Mouse (Mus musculus): ENCODE measurements around the gene Fat2. TPM values are rescaled to one million over a fixed set of nuclear protein-coding genes. Genes with fewer than 3 reads are reported as not detected.
A peak's percentile ranks its signal among the peaks of the same experiment; 100 is the strongest.

Fat2 gene
- polyA plus RNA-seq, 1 experiment from 2014 or later = 0.05 TPM

DNA sequence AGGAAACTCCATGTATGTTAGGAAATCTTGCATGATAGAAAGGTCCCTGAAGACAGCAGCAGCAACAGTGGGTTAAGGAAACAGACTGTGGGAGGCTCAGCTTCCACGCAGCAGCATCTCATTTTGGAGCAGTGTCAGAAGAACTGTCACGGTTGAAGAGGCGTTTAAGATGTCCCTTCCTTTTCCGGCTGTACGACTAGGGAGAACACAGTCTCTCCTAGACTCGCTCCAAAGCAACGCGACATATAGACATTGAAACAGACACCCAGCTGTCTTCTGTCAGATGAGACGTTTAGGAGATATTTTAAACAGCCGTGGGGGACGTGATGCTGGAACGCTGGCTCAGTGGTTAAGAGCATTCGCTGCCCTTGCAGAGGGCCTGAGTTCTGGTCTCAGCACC, 119.5 kb downstream of the Fat2 start:
- Histone ChIP-seq H3K9ac (ENCODE audit: low read length) (no peak overlapping the region), H3K9me3 (ENCODE audit: control insufficient read depth, low read length) (no peaks in the 10 kb centered on the region), H3K27ac (ENCODE audit: low read depth, low read length) (no peak overlapping the region), H3K4me2 (ENCODE audit: low read depth) (no peak overlapping the region), H3K4me3 (ENCODE audit: low read depth, low read length) (no peak overlapping the region), H3K4me1 (ENCODE audit: control insufficient read depth, insufficient read depth, low read length) (no peaks in the 10 kb centered on the region), H3K27me3 (ENCODE audit: control insufficient read depth, insufficient read depth, low read length) (no peaks in the 10 kb centered on the region), H3K36me3 (ENCODE audit: control insufficient read depth, insufficient read depth, low read length) (no peaks in the 10 kb centered on the region; the same call in 1 of the 2 replicates)
- WGBS = 91% methylated on average over 13 of the region's 13 CpGs
- ATAC-seq (ENCODE audit: insufficient read depth, low FRiP score, low TSS enrichment) (no peak), DNase-seq (ENCODE audit: low spot score) (no peak)

GRCm38 (mm10) chr11:55216061-55216460, 120.3 kb downstream of the Fat2 start:
- H3K4me1 ChIP-seq (ENCODE audit: control insufficient read depth, insufficient read depth, low read length) = no peaks in the 10 kb centered on the region
- DNase-seq (ENCODE audit: low spot score) (no peak), ATAC-seq (ENCODE audit: insufficient read depth, low FRiP score, low TSS enrichment) (no peak)
- H3K27ac ChIP-seq (ENCODE audit: low read depth, low read length) = no peak overlapping the region
- no peak overlapping the region for H3K4me2 ChIP-seq (ENCODE audit: low read depth)
- no peak overlapping the region for H3K4me3 ChIP-seq (ENCODE audit: low read depth, low read length)
- H3K9ac ChIP-seq (ENCODE audit: low read length) = no peak overlapping the region
- 92% methylated on average over 3 of the region's 4 CpGs for WGBS
- no peaks in the 10 kb centered on the region; the same call in 1 of the 2 replicates for H3K36me3 ChIP-seq (ENCODE audit: control insufficient read depth, insufficient read depth, low read length)
- no peaks in the 10 kb centered on the region for H3K9me3 ChIP-seq (ENCODE audit: control insufficient read depth, low read length)
- H3K27me3 ChIP-seq (ENCODE audit: control insufficient read depth, insufficient read depth, low read length) = no peaks in the 10 kb centered on the region

- H3K36me3 ChIP-seq (ENCODE audit: control insufficient read depth, insufficient read depth, low read length) = no peaks in the 10 kb centered on the region; the same call in 1 of the 2 replicates
- DNase-seq (ENCODE audit: low spot score) (no peak), ATAC-seq (ENCODE audit: insufficient read depth, low FRiP score, low TSS enrichment) (no peak)
- H3K27me3 ChIP-seq (ENCODE audit: control insufficient read depth, insufficient read depth, low read length) = no peaks in the 10 kb centered on the region
- no peaks in the 10 kb centered on the region for H3K4me1 ChIP-seq (ENCODE audit: control insufficient read depth, insufficient read depth, low read length)
- no peak overlapping the region for H3K4me3 ChIP-seq (ENCODE audit: low read depth, low read length)
- no peak overlapping the region for H3K9ac ChIP-seq (ENCODE audit: low read length)
- H3K27ac ChIP-seq (ENCODE audit: low read depth, low read length) = no peak overlapping the region
- H3K9me3 ChIP-seq (ENCODE audit: control insufficient read depth, low read length) = no peaks in the 10 kb centered on the region
- H3K4me2 ChIP-seq (ENCODE audit: low read depth) = no peak overlapping the region
- 87% methylated on average over 3 of the region's 3 CpGs for whole genome bisulfite sequencing
Measured at GRCm38 (mm10) chr11:55214978-55215377, 121.4 kb downstream of the Fat2 start.

- no peak overlapping the region for H3K9ac ChIP-seq (ENCODE audit: low read length)
- no peak overlapping the region for H3K4me2 ChIP-seq (ENCODE audit: low read depth)
- 88% methylated on average over 5 of the region's 5 CpGs for WGBS
- H3K27ac ChIP-seq (ENCODE audit: low read depth, low read length) = no peak overlapping the region
- H3K9me3 ChIP-seq (ENCODE audit: control insufficient read depth, low read length) = no peaks in the 10 kb centered on the region
- no peak for ATAC-seq (ENCODE audit: insufficient read depth, low FRiP score, low TSS enrichment)
- H3K36me3 ChIP-seq (ENCODE audit: control insufficient read depth, insufficient read depth, low read length) = no peaks in the 10 kb centered on the region
- H3K4me1 ChIP-seq (ENCODE audit: control insufficient read depth, insufficient read depth, low read length) = no peaks in the 10 kb centered on the region
- H3K27me3 ChIP-seq (ENCODE audit: control insufficient read depth, insufficient read depth, low read length) = no peaks in the 10 kb centered on the region
- DNase-seq (ENCODE audit: low spot score) = no peak
- no peak overlapping the region for H3K4me3 ChIP-seq (ENCODE audit: low read depth, low read length)
Measured at GRCm38 (mm10) chr11:55214161-55214560, 122.2 kb downstream of the Fat2 start.

DNA sequence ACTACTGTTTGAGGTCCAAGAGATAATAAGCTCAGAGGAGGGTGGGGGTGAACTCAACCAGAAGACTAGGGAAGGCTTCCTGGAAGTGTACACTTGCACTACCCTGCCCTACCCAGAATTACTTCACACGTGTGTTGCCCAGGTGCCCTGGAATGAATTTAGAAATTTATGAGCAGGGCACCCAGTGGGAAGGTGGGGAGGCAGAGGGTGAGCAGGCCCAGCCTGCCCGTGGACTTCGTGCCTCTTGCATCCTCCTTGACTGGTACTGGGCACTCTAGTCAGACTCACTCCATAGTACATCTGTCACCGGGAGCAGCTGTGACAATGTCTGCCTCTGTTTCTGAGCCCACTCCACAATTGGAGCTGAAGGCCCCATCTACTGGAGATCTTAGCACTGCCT, 122.8 kb downstream of the Fat2 start:
- no peak for ATAC-seq (ENCODE audit: insufficient read depth, low FRiP score, low TSS enrichment)
- Histone ChIP-seq H3K9me3 (ENCODE audit: control insufficient read depth, low read length) (no peaks in the 10 kb centered on the region), H3K4me3 (ENCODE audit: low read depth, low read length) (no peak overlapping the region), H3K27me3 (ENCODE audit: control insufficient read depth, insufficient read depth, low read length) (no peaks in the 10 kb centered on the region), H3K9ac (ENCODE audit: low read length) (no peak overlapping the region), H3K27ac (ENCODE audit: low read depth, low read length) (no peak overlapping the region), H3K4me1 (ENCODE audit: control insufficient read depth, insufficient read depth, low read length) (no peaks in the 10 kb centered on the region), H3K4me2 (ENCODE audit: low read depth) (no peak overlapping the region), H3K36me3 (ENCODE audit: control insufficient read depth, insufficient read depth, low read length) (no peaks in the 10 kb centered on the region)
- WGBS = 99% methylated on average over 4 of the region's 4 CpGs
- DNase-seq (ENCODE audit: low spot score) = no peak

GRCm38 (mm10) chr11:55209626-55210353, 126.6 kb downstream of the Fat2 start:
- no peaks in the 10 kb centered on the region for H3K36me3 ChIP-seq (ENCODE audit: control insufficient read depth, insufficient read depth, low read length)
- H3K4me2 ChIP-seq (ENCODE audit: low read depth) = no peak overlapping the region
- no peaks in the 10 kb centered on the region for H3K9me3 ChIP-seq (ENCODE audit: control insufficient read depth, low read length)
- H3K4me1 ChIP-seq (ENCODE audit: control insufficient read depth, insufficient read depth, low read length) = peaks cover 2% of the 10 kb centered on the region; the same call in 1 of the 2 replicates
- 75% methylated on average over 6 of the region's 6 CpGs for WGBS
- no peak for DNase-seq (ENCODE audit: low spot score)
- H3K9ac ChIP-seq (ENCODE audit: low read length) = no peak overlapping the region
- no peak overlapping the region for H3K27ac ChIP-seq (ENCODE audit: low read depth, low read length)
- H3K4me3 ChIP-seq (ENCODE audit: low read depth, low read length) = no peak overlapping the region
- no peak for ATAC-seq (ENCODE audit: insufficient read depth, low FRiP score, low TSS enrichment)
- H3K27me3 ChIP-seq (ENCODE audit: control insufficient read depth, insufficient read depth, low read length) = no peaks in the 10 kb centered on the region

DNA sequence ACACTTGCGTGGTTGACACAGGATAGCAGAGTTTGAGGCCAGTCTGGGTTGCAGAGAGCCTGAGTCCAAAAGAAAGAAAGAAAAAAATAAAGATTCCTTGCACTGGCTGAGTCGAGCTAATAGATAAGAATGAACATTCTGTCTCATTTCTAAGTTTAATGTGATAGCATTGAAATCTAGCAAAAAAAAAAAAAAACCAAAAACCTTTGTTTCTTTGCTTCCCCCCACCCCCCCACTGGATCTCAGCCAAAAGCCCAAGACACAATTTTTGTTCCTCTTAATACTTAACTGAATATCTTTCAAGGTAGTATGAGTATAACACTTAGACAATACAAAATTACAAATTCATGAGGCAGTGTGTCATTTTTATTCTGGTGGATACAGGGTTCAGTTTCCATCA, 127.3 kb downstream of the Fat2 start:
- no peaks in the 10 kb centered on the region for H3K36me3 ChIP-seq (ENCODE audit: control insufficient read depth, insufficient read depth, low read length)
- H3K9me3 ChIP-seq (ENCODE audit: control insufficient read depth, low read length) = no peaks in the 10 kb centered on the region
- 74% methylated on average over 2 of the region's 2 CpGs for WGBS
- no peak overlapping the region for H3K27ac ChIP-seq (ENCODE audit: low read depth, low read length)
- no peak overlapping the region for H3K9ac ChIP-seq (ENCODE audit: low read length)
- DNase-seq (ENCODE audit: low spot score) (no peak), ATAC-seq (ENCODE audit: insufficient read depth, low FRiP score, low TSS enrichment) (no peak)
- H3K4me2 ChIP-seq (ENCODE audit: low read depth) = no peak overlapping the region
- no peak overlapping the region for H3K4me3 ChIP-seq (ENCODE audit: low read depth, low read length)
- H3K4me1 ChIP-seq (ENCODE audit: control insufficient read depth, insufficient read depth, low read length) = peaks cover 2% of the 10 kb centered on the region; the same call in 1 of the 2 replicates
- H3K27me3 ChIP-seq (ENCODE audit: control insufficient read depth, insufficient read depth, low read length) = no peaks in the 10 kb centered on the region

DNA sequence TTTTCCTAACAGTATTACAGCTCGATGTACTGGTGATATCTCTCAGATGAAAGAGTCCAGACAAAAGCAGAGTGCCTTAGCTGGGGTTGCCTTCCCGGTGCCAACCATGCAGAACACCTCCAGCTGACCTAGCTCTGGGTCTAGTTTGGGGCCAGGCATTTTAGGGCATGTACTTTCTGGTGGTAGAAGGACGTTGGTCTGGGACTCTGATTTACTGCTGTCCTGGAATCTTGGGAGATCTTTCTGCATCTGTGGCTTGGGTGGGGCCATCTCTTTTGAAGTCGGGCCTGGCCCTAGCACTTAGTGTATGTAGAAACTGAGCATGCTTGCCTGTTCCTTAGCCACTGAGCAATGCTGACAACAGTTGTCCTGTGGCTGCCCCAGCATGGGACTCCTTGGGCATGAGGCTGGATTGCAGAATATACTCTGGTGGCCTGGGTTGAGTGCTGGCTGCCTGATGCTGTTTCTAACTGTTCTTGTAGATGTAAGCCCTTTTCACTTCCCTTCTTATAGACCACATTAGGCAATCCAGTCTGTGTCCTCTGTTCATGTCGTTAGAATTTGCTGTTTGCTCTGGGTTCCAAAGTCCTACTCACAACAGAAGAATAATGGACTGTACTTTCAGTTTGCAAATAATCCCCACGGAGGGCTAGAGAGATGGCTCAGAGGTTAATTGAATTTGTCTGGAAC, 128.2 kb downstream of the Fat2 start:
- Histone ChIP-seq H3K27ac (ENCODE audit: low read depth, low read length) (no peak overlapping the region), H3K4me2 (ENCODE audit: low read depth) (no peak overlapping the region), H3K4me1 (ENCODE audit: control insufficient read depth, insufficient read depth, low read length) (peaks cover 2% of the 10 kb centered on the region; the same call in 1 of the 2 replicates), H3K27me3 (ENCODE audit: control insufficient read depth, insufficient read depth, low read length) (no peaks in the 10 kb centered on the region), H3K9ac (ENCODE audit: low read length) (no peak overlapping the region), H3K4me3 (ENCODE audit: low read depth, low read length) (no peak overlapping the region), H3K9me3 (ENCODE audit: control insufficient read depth, low read length) (no peaks in the 10 kb centered on the region), H3K36me3 (ENCODE audit: control insufficient read depth, insufficient read depth, low read length) (no peaks in the 10 kb centered on the region)
- 68% methylated on average over 6 of the region's 6 CpGs for WGBS
- ATAC-seq (ENCODE audit: insufficient read depth, low FRiP score, low TSS enrichment) = no peak
- no peak for DNase-seq (ENCODE audit: low spot score)

DNA sequence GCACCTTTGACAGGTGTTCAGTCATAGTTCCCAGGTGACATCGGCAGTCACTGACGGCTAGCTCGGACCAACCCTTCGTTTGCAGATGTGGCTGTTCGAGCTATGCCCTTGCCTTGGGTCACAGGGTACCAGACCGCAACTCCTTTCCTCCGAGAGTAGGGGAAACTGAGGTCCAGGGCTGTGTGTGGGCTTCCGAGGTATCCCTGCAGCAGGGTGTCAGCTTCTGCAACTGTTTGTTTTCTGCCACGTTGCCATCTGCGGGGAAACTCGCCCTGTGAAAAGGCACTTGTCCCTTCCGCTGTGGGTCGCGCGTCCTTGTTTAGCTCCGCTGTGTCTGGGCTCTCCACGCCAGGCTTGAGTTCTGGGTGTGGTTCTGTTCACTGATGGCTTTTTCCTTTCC, 131.8 kb downstream of the Fat2 start:
- H3K9ac ChIP-seq (ENCODE audit: low read length) = peak overlapping the region; percentile 71
- DNase-seq (ENCODE audit: low spot score) (no peak), ATAC-seq (ENCODE audit: insufficient read depth, low FRiP score, low TSS enrichment) (peak; percentile 5; the same call in 1 of the 2 replicates)
- H3K9me3 ChIP-seq (ENCODE audit: control insufficient read depth, low read length) = no peaks in the 10 kb centered on the region
- H3K27ac ChIP-seq (ENCODE audit: low read depth, low read length) = no peak overlapping the region
- 11% methylated on average over 17 of the region's 17 CpGs for WGBS
- peaks cover 2% of the 10 kb centered on the region; the same call in 1 of the 2 replicates for H3K4me1 ChIP-seq (ENCODE audit: control insufficient read depth, insufficient read depth, low read length)
- no peaks in the 10 kb centered on the region for H3K27me3 ChIP-seq (ENCODE audit: control insufficient read depth, insufficient read depth, low read length)
- H3K4me2 ChIP-seq (ENCODE audit: low read depth) = peak overlapping the region; percentile 95
- peak overlapping the region; percentile 68 for H3K4me3 ChIP-seq (ENCODE audit: low read depth, low read length)
- no peaks in the 10 kb centered on the region for H3K36me3 ChIP-seq (ENCODE audit: control insufficient read depth, insufficient read depth, low read length)

All from neural tube, embryonic 11.5 days (tissue).